Comparison of ENCODE assay signal across 8 mouse cellular contexts in genomic region chr14:55783958-55784235, GRCm38 (mm10). TPM values are rescaled to one million over a fixed set of nuclear protein-coding genes. Genes with fewer than 3 reads are reported as not detected.
DNase-seq lines count a peak whose midpoint lies in the region; ATAC-seq and TF ChIP-seq lines count a peak whose summit lies in the region.

Adcy4 (minus strand) TSS chr14:55784095.

- no peaks in the 10 kb centered on the region for H3K9me3 ChIP-seq in E14TG2a.4 (ENCODE audit: low read length)

- H3K4me3 ChIP-seq in E14TG2a.4 (replicated peaks; ENCODE audit: low read length) = peak within 1 kb of the TSS; percentile 66

- peak; percentile 1 for DNase-seq in adrenal gland, postnatal 4 days (ENCODE audit: low spot score in 2 of 2)
- peak; percentile 43 for DNase-seq in heart, adult 8-10 months (ENCODE audit: low spot score)
- DNase-seq in kidney, adult 9 months = peak; percentile 5
- DNase-seq in lung, postnatal 14 days = peak; percentile 48
- no peak for DNase-seq in right cerebral cortex, postnatal 36 days (ENCODE audit: low spot score in 2 of 2)
- no peak for DNase-seq in Muller cell, postnatal 12 days (ENCODE audit: inconsistent ontology term)

- no peak for TF ChIP-seq CTCF in E14TG2a.4 (conservative IDR thresholded peaks at IDR 0.05; ENCODE audit: low read length)

- peaks cover 91% of the 10 kb centered on the region for H3K27me3 ChIP-seq in E14TG2a.4 (ENCODE audit: insufficient read depth, low read length)

- peaks cover 53% of the 10 kb centered on the region for H3K4me1 ChIP-seq in E14TG2a.4 (replicated peaks; ENCODE audit: low read depth, low read length)

- no peak for ATAC-seq in CD4-positive, CD25-positive, alpha-beta regulatory T cell, adult 4 months

- H3K36me3 ChIP-seq in E14TG2a.4 (ENCODE audit: insufficient read depth, low read length) = peaks cover 20% of the 10 kb centered on the region

RNA-seq across cellular contexts. Expression of gene Adcy4, which starts in this region (rescaled TPM):
- total RNA-seq in adrenal gland, postnatal 4 days (2021) = 10 to 100 TPM; 10.4 to 10.9 TPM
- total RNA-seq in heart, adult 8-10 months (2022) = 10 to 100 TPM; 13.0 to 22.0 (median 16.4) TPM
- polyA plus RNA-seq in CD4-positive, CD25-positive, alpha-beta regulatory T cell, adult 4 months (2017; shearing (Covaris generic)) = 1 to 10 TPM in 1 of 2 experiments, not detected in 1; 1.0 TPM

Comparison
In these comparisons a context has a peak if more than half of its experiments do, and no peak if none do; other contexts are left out.
1. DNase-seq: peak in adrenal gland, postnatal 4 days (2 of 2), heart, adult 8-10 months (single experiment), kidney, adult 9 months (single experiment) and lung, postnatal 14 days (single experiment); none in right cerebral cortex, postnatal 36 days (0 of 2) and Muller cell, postnatal 12 days (single experiment).